Mouse (Mus musculus): ENCODE measurements around the gene Mlxipl.

The Mlxipl gene

DNA sequence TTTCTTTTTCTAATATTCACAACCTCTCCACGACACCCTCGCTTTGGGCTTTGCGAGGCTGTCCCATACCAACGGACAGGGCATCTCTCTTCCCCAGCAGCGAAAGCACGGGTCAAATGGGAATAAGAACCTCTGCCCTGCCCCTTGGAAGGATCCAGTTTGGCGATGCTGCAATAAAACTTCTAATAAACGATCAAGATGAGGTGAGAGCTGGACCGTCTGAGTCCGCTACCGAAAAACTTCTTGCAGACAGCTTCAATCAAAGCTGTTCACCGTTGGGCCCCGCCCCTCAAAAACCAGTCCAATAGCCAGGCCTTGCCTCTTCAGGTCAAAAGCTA, 59.0 kb downstream of the Mlxipl start:
- DNase-seq: no peak

GRCm38 (mm10) chr5:135149053-135149819, 59.5 kb downstream of the Mlxipl start, which contains the start of gene Tbl2:
TSS of gene Tbl2 (plus strand) at chr5:135149657.
- DNase-seq: peak; percentile 100

DNA sequence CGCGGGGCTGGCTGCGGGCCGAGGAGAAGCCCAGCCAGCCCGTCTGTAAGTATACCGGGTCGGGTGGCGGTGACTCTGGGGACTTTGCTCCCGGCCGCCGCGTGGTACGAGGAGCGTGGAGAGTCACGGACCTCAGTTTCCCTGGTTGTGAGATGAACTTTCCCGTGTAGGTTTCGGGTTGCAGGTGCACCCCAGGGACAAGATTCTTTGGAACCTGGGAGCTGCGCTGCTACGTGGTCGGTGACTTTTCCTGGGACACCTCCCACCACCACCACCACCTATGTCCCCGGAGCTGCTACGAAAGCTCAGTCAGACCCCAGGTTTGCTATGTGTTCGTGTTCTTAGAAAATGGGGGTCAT, 60.1 kb downstream of the Mlxipl start:
- no peak for DNase-seq

- DNase-seq: no peak
Observed at GRCm38 (mm10) chr5:135156496-135156895, 66.8 kb downstream of the Mlxipl start.

DNA sequence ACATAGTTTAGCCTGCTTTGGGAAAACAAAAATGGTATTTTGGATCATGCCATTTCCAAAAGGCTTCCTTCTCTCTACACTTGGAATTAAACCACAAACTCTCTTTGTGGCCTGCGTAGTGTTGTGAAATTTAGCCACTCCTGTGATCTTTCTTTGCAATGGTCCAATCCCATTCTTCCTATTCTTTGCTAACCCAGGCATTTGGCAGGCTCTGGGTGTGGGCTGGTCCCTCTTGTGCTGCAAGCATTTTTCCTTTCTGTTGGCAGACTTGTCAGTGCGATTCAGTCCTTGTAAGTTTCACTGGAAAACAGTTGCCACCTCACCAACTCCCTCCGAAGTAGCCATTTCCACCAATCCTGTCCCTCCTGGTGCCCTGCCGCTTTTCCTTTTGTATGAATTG, 71.5 kb downstream of the Mlxipl start:
- no peak for DNase-seq

DNA sequence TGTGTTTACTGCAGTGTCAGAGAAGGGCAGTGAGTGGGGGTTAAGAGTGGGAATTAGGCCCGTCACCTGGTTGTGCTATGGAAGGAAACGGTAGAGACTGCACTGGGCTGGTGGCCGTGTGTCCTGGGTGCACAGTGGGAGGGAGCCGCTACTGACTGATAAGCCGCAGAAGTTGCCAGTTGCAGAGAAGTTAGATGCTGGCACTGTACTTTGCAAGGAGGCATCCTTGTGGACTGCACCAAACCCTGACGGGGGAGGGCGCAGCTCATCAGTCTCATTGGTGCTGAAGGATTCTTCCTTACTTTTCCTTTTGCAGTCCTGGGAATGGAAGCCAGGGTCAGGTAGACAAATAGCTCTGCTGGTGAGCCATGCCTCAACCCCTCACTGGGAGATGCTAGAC, 72.0 kb downstream of the Mlxipl start:
- DNase-seq: no peak

DNA sequence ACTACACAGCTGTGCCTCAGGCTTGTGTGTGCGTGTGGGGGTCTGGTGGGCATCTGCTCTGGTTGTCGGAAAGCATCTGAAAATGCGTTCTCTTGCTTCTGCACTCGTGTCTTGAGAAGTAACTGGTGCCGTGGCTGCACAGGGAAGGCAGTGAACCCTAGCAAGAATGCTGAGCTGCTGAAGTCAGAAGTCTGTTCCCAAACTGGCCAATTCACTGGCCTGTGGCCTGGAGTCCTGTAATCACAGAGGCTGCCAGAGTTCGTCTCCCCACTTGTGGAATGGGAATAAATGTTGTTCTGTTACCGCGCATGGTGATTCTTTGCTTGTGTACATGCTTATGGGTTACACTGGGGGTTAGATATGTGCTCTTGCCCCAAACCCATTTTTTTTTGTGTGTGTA, 72.7 kb downstream of the Mlxipl start:
- DNase-seq: no peak

DNA sequence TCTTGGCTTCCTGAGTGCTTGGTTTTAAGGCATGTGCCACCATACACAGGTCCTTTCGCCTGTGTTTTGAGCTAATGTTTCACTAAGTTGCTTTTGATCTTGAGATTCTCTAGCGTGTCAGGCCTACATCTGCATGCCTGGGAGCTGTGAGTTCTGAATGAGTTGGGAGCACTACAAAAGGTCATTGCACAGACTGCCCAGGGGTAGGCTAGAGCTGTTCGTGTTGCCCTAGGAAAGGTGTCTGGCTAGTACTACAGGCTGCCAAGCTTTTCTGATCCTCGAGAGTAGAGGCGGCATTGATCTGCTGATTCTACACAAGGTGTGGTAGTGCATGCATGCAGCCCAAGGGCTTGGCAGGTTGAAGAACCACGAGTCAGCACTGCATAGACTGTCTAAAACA, 73.1 kb downstream of the Mlxipl start:
- DNase-seq: no peak

GRCm38 (mm10) chr5:135166909-135167308, 77.2 kb downstream of the Mlxipl start:
- no peak for DNase-seq

- DNase-seq: no peak
Observed at GRCm38 (mm10) chr5:135167469-135167868, 77.8 kb downstream of the Mlxipl start.

DNA sequence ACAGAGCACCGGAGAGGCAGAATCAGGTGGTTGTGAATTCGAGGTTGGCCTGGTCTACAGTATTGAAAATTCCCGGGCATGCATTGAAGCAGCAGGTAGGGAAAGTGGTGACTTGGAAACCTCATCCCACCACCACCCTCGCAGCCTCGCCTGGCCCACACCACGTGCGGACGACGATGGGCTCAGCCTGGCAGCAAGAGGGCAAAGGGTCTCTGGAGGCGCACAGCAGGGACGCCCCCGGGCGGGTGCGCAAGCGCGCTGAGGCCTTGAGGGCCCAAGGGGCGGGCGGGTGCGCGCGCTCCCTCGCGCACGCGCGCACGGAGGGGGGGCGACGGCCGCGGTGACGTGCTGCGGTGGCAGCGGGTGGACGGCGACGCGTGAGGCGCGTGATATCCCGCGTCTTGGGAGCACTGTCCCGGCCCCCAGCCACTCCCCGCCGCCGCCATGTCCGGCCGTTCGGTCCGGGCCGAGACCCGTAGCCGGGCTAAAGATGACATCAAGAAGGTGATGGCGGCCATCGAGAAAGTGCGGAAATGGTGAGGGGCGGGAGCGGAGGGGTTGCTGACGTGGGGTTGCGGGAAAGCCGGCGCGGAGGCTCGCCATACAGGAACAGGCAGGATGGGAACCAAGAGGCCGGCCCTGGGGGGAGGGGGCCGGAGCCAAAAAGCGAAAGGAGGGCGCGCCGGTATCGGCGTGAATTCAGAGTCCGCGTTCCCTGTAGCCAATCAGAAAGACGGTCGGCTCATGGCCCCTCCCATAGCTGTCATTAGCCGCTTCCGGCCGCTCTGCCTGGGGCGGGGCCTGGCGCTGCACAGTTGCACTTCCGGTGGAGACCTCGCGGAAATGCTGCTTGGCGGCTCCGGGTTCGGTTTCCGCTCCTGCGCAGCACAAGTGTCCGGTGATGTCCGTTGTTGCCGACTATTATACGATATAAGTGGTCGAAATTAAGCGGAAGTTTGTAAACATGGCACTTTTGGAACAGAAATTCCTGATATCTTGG, 78.7 kb downstream of the Mlxipl start, which contains the start of gene Bcl7b:
Gene Bcl7b, plus strand, starts transcription at position 221 of the 1,000 bp plus-strand sequence.
- peak; percentile 98 for DNase-seq

DNA sequence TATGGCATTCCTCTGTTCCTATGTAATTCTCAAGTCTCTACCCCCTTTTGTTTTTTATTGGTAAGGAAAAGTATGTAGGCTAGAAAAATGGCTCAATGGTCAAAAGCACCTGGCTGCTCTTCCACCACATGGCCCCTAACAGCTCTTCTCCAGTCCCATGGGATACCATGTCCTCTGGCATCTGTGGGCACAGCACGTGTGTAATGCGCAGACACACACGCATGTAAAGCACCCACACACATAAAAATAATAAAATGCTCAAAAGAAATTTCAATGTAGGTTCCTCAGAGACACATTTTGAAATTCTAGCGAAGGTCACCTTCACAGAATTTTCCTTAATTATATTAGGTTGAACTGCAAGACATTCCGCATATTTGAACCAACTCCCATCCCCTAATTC, 79.8 kb downstream of the Mlxipl start:
- DNase-seq: no peak

GRCm38 (mm10) chr5:135171688-135172220, 82.1 kb downstream of the Mlxipl start:
- no peak for DNase-seq

DNA sequence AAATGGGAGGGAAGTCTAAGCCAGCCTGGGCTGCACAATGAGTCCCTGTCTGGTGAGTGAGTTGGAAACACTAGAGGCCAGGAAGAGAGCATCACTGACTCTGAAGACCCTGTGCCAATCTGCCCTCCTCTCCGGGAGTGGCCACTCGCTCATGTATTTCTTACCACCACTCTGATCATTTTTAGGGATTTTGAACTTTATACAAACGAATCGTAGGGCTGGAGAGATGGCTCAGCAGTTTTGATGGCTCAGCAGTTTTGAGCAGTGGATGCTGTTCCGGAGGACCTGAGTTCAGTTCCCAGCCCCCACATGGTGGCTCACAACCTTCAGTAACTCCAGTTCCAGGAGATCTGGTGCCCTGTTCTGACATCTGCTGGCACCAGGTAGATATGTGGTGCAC, 83.3 kb downstream of the Mlxipl start:
- DNase-seq: no peak

GRCm38 (mm10) chr5:135175086-135175485, 85.4 kb downstream of the Mlxipl start:
- no peak for DNase-seq

DNA sequence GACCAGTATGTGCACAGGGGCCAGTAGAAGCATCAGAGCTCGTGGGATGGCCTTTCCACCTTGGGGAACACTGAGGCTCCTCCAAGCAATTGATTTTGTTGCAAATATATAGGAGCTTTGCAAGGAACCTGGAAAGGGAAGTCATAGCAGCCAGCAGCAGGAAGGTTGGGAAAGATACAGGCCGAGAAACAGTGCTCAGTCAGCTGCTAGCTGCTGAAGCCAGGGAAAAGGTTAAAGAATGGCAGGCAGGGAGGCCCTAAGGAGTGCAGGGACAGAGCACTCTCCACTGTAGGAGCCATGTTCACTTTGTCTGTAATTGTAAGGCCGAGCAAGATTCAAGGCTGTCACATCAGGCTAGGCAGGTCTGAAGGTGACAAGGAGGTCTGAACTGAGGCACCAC, 88.8 kb downstream of the Mlxipl start:
- no peak for DNase-seq

- peak; percentile 26 for DNase-seq
Observed at GRCm38 (mm10) chr5:135178996-135179395, 89.3 kb downstream of the Mlxipl start.

DNA sequence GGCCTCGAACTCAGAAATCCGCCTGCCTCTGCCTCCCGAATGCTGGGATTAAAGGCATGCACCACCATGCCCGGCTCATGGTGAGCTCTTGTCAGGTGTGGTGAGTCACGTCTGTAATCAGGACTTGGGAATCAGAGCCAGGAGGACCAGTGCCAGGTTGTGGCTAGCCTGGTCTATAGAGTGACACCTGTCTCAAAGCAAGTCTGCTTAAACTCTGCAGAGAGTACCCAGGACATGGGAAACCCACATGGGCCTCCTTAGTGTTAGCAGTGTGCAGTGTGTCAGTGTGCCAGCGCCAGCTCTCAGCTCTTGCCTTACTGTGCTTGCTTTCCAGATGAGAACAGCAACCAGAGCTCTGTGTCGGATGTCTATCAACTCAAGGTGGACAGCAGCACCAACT, 89.9 kb downstream of the Mlxipl start:
- DNase-seq: no peak

GRCm38 (mm10) chr5:135180796-135181195, 91.1 kb downstream of the Mlxipl start:
- no peak for DNase-seq

DNA sequence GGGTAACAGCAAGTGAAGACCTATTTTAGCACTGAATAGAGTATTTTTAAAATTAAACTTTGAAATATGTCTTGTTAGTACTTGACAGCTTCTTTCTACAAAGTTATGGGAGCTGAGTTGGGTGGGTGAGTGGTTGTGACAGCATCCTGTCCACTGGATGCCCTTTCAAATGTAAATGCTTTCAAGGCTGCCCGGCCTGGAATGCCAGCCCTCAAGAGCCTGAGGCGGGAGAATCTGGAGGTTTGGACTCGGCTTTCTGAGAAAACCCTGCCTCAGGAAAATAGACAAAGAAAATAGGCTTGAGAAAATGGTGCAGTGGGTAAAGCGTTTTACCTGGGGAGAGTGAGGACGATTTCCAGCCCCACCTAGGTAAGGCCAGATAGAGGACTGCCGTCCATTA, 92.1 kb downstream of the Mlxipl start:
- no peak for DNase-seq

- peak; percentile 27 for DNase-seq
Observed at GRCm38 (mm10) chr5:135183131-135183861, 93.6 kb downstream of the Mlxipl start.

- DNase-seq: no peak
Observed at GRCm38 (mm10) chr5:135185016-135185415, 95.3 kb downstream of the Mlxipl start.

- peak; percentile 55 for DNase-seq
Observed at GRCm38 (mm10) chr5:135185596-135185995, 95.9 kb downstream of the Mlxipl start.
